Mouse (Mus musculus) intestine, postnatal 0 days (tissue): ENCODE measurements at regions not wholly inside any gene's neighbourhood (a gene's known extent, or its start where the extent isn't known, plus 50 kb on each side); places are given as distances from the start of the nearest gene placed in this dataset.

Source experiments
- ATAC-seq: fragments of 200-750 bp; cut with Nextera tagmentation; 2 replicates; pipeline ENCODE4 v1.8.0; 2017; ENCODE audit warnings: mild to moderate bottlenecking, moderate TSS enrichment, moderate library complexity
- H3K27ac ChIP-seq: fragments of 300-500 bp; sonication (generic); 2 replicates; pipeline ENCODE4 v1.5.1; 2014; ENCODE audit warnings: mild to moderate bottlenecking, low read depth, low read length, moderate library complexity
- H3K27me3 ChIP-seq: fragments of 300-500 bp; sonication (generic); replicated peaks from 2 replicates; pipeline ENCODE4 v1.6.1; 2014; ENCODE audit warnings: low read length, mixed read lengths; ENCODE audit not compliant: control insufficient read depth, insufficient read depth
- H3K36me3 ChIP-seq: fragments of 300-500 bp; sonication (generic); 2 replicates; pipeline ENCODE4 v1.6.1; 2014; ENCODE audit warnings: mild to moderate bottlenecking, moderate library complexity; ENCODE audit not compliant: control insufficient read depth, insufficient read depth
- H3K4me1 ChIP-seq: fragments of 300-500 bp; sonication (generic); replicated peaks from 2 replicates; pipeline ENCODE4 v1.6.1; 2014; ENCODE audit warnings: antibody characterized with exemption, low read length, mixed read lengths; ENCODE audit not compliant: control insufficient read depth, insufficient read depth
- H3K4me2 ChIP-seq: fragments of 300-500 bp; sonication (generic); replicated peaks from 2 replicates; pipeline ENCODE4 v1.6.1; 2014; ENCODE audit warnings: low read depth, mild to moderate bottlenecking, moderate library complexity
- H3K4me3 ChIP-seq: fragments of 300-500 bp; sonication (generic); 2 replicates; pipeline ENCODE4 v1.5.1; 2014; ENCODE audit warnings: low read depth, low read length
- H3K9ac ChIP-seq: fragments of 300-500 bp; sonication (generic); 2 replicates; pipeline ENCODE4 v1.6.1; 2014; ENCODE audit warnings: mild to moderate bottlenecking, low read depth, low read length
- H3K9me3 ChIP-seq: fragments of 300-500 bp; sonication (generic); 2 replicates; pipeline ENCODE4 v1.6.1; 2016; ENCODE audit warnings: mixed run types; ENCODE audit not compliant: control insufficient read depth
- CTCF ChIP-seq: sonication (generic); IDR thresholded peaks from 2 replicates; pipeline ENCODE4 v1.5.1; 2016; ENCODE audit warnings: low read depth, mild to moderate bottlenecking, control low read depth, antibody characterized with exemption, moderate library complexity
- WGBS: fragments of 180-500 bp; shearing (Covaris S2); extraction: QIAGEN DNeasy Blood & Tissue Kit; methylation state at CpG from one replicate; pipeline ENCODE4 v1.1.7; 2014; 5-methylcytosine and 5-hydroxymethylcytosine counted together

DNA sequence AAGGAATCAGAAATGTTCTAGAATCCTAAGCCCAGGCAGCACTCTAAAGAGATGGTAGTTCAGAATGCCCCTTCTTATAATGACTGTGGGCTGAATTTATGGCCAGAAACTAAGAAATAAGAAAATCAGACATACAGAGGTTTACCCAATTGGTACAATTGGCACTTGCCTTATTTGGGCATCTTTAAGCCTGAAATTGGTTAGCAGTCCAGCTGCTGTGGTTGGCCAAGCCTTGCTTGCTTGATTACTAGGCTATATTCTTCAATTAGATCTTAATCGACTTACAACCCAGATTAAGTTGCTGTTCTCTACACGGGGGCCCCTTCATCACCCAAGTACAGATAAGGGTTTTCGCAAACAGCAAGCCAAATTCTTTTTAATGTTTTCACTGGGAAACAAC, 60.1 kb upstream of the Thbs1 start:
- no peak overlapping the region for H3K4me2 ChIP-seq
- no peaks in the 10 kb centered on the region for H3K4me1 ChIP-seq
- H3K9me3 ChIP-seq, result no peaks in the 10 kb centered on the region
- TF ChIP-seq CTCF, result no peak
- H3K36me3 ChIP-seq, result no peaks in the 10 kb centered on the region
- ATAC-seq, result no peak
- WGBS, result 79% methylated on average over 3 of the region's 3 CpGs
- H3K27me3 ChIP-seq, result no peaks in the 10 kb centered on the region
- H3K4me3 ChIP-seq, result no peak overlapping the region
- no peak overlapping the region for H3K27ac ChIP-seq
- no peak overlapping the region for H3K9ac ChIP-seq

DNA sequence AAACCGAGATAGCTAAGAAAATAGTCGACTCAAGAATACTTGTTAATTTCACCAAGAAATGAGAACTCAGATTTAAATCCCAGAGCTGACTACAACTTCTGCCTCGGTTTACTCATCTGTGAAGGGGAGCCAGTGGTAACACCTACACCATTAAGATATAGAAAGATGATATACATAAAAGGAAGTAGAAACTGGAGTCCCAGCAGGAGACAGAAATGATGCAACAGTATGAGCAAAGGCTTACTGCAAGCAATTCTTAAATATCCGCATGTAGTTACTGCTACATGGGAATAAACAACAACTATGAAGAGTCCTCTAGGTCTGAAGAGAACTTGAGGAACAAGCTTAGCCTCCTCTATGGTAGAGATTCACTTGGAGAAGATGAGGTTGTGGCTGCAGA, 58.2 kb upstream of the Thbs1 start:
- Histone ChIP-seq H3K27ac (no peak overlapping the region), H3K27me3 (no peaks in the 10 kb centered on the region), H3K4me3 (no peak overlapping the region), H3K9ac (no peak overlapping the region), H3K4me2 (no peak overlapping the region), H3K36me3 (no peaks in the 10 kb centered on the region), H3K9me3 (no peaks in the 10 kb centered on the region), H3K4me1 (no peaks in the 10 kb centered on the region)
- no peak for TF ChIP-seq CTCF
- no peak for ATAC-seq
- 92% methylated on average over 4 of the region's 4 CpGs for WGBS

DNA sequence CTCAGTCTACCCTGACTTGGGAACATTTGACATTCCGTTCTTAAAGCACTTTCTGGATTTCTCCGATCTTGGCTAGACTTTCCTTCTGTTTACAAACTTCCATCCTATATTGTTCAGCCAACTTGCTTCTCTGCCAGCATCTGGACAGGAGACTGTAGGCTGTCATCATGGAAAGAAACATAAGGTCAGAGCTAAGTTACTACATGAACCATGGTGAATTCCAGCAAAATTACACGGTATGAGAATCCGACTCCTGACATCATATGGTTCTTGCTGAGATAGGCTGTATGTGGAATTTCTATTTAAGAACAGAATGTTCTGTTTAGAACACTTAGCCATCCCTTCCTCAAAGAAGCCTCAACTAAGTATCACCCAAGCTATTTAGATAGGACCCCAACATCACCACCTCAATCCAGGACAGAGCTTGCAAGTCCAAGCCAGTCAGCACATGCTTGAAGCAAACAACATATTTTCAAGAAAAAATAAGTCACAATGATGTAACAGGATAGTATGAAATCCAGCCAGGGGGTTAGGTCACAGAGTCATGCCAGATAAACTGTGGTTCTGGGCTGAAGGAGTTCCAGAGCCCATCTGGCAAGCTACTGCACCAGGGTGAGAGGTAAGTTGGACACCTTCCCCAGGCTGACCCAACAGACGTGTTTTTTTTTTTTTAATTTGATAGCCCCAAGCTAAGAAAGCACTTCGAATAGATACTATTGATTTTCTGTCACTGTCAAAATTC, 52.9 kb upstream of the Thbs1 start:
- no peaks in the 10 kb centered on the region for H3K4me1 ChIP-seq
- ATAC-seq, result no peak
- H3K4me3 ChIP-seq, result no peak overlapping the region
- H3K9ac ChIP-seq, result no peak overlapping the region
- H3K9me3 ChIP-seq, result no peaks in the 10 kb centered on the region
- WGBS, result 69% methylated on average over 6 of the region's 6 CpGs
- no peak for TF ChIP-seq CTCF
- no peak overlapping the region for H3K27ac ChIP-seq
- H3K27me3 ChIP-seq, result no peaks in the 10 kb centered on the region
- H3K36me3 ChIP-seq, result no peaks in the 10 kb centered on the region
- H3K4me2 ChIP-seq, result no peak overlapping the region

DNA sequence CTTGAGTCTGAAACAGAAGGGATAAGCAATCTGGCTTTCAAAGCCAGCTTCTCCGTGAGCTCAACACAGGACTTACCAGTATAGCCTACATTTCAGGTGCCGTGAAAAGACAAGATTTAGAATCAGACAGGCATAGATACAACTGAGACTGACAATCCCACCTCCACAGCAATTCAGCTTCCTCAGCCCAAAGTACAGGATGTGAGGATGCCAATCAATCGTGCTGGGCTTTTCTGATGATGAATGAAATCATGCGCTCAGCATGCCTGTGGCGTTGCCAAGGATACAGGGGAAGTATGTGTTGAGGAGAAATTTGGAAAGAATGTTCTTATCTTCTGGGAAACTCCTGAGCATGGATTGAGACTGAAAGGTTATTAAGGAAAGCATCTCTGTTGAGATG, 50.4 kb upstream of the Thbs1 start:
- H3K27ac ChIP-seq, result no peak overlapping the region
- no peak overlapping the region for H3K4me3 ChIP-seq
- no peaks in the 10 kb centered on the region for H3K36me3 ChIP-seq
- ATAC-seq, result no peak
- no peaks in the 10 kb centered on the region for H3K27me3 ChIP-seq
- H3K4me1 ChIP-seq, result no peaks in the 10 kb centered on the region
- H3K4me2 ChIP-seq, result no peak overlapping the region
- 81% methylated on average over 5 of the region's 5 CpGs for WGBS
- no peak for TF ChIP-seq CTCF
- H3K9ac ChIP-seq, result no peak overlapping the region
- H3K9me3 ChIP-seq, result no peaks in the 10 kb centered on the region
